Mouse (Mus musculus) testis, adult 2 months (tissue): ENCODE measurements around the gene Filip1l. TPM values are rescaled to one million over a fixed set of nuclear protein-coding genes. Genes with fewer than 3 reads are reported as not detected.

ENCODE experiments used
- H3K27ac ChIP-seq: fragments of 200-500 bp; 2 replicates; pipeline ENCODE4 v1.5.1; 2012; ENCODE audit warnings: low read depth, low read length; ENCODE audit not compliant: control insufficient read depth, insufficient read depth
- H3K27me3 ChIP-seq: fragments of 200-500 bp; 2 replicates; pipeline ENCODE4 v1.6.1; 2012; ENCODE audit warnings: mild to moderate bottlenecking, low read length, moderate library complexity; ENCODE audit not compliant: control insufficient read depth, insufficient read depth
- H3K36me3 ChIP-seq: fragments of 200-500 bp; 2 replicates; pipeline ENCODE4 v1.6.1; 2012; ENCODE audit warnings: mild to moderate bottlenecking, low read length; ENCODE audit not compliant: control insufficient read depth, insufficient read depth
- H3K4me1 ChIP-seq: fragments of 200-500 bp; 2 replicates; pipeline ENCODE4 v1.6.1; 2012; ENCODE audit warnings: low read length; ENCODE audit not compliant: control insufficient read depth, insufficient read depth
- H3K4me3 ChIP-seq: fragments of 200-500 bp; 2 replicates; pipeline ENCODE4 v1.5.1; 2012; ENCODE audit warnings: low read depth, mild to moderate bottlenecking, low read length, moderate library complexity, mixed read lengths; ENCODE audit not compliant: control insufficient read depth
- CTCF ChIP-seq: fragments of 200-500 bp; IDR thresholded peaks from 2 replicates; pipeline ENCODE4 v1.5.1; 2012; ENCODE audit warnings: low read depth, mild to moderate bottlenecking, inconsistent platforms, low read length, moderate library complexity; ENCODE audit not compliant: control insufficient read depth, insufficient read depth, insufficient replicate concordance
- POLR2A ChIP-seq: fragments of 200-500 bp; IDR thresholded peaks from 2 replicates; pipeline ENCODE4 v1.6.1; 2012; ENCODE audit warnings: low read depth, mild to moderate bottlenecking, inconsistent platforms, low read length, moderate library complexity; ENCODE audit not compliant: control insufficient read depth
- polyA plus RNA-seq: library from polyadenylated mRNA; depleted of rRNA; stranded (reverse); fragments of >200 nt; gene quantifications from 2 replicates; pipeline ENCODE4 v1.2.3, GENCODE M21; 2012

The Filip1l gene
- polyA plus RNA-seq, 1 experiment, result 1.2 TPM

DNA sequence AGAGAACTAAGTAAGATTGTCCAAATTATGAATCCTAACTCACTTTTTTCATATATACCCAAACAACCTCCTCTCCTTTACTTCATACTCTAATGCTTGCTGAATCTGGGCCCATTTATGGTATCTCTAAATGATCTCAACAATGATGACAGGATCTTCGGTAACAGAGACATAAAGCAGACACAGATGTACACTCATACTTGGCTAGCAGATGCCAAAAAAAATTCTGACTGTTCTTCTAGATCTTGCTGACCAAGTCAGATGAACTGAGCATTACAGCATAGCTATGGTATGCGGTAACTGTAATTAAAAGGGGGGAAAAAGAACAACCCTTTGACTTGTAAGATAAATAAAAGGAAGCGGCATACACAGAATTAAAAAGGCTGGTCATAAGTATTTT lies 210.6 kb downstream of the Filip1l start:
- no peaks in the 10 kb centered on the region for H3K36me3 ChIP-seq
- no peaks in the 10 kb centered on the region for H3K27me3 ChIP-seq
- no peak overlapping the region for H3K27ac ChIP-seq
- no peak for TF ChIP-seq POLR2A
- no peak for TF ChIP-seq CTCF
- no peaks in the 10 kb centered on the region for H3K4me1 ChIP-seq
- H3K4me3 ChIP-seq, result no peak overlapping the region

DNA sequence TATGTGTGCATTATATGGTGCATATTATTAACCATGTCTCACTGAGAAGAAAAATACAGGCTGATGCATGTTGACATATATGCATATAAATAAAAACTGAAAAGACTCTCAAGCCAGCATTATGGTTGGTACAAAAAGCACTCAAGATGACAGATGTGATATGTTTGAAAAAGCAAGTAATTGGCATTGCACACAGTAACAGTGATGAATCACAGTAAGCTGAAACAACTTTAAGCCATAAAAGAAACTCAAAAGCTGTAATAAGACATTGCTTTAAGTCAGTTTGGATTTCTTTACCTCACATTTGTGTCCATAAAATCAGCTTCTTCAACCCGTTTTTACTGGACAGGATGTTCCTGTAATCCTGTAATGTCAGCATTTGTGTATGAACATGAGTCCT lies 211.9 kb downstream of the Filip1l start:
- no peak overlapping the region for H3K27ac ChIP-seq
- H3K36me3 ChIP-seq, result no peaks in the 10 kb centered on the region
- TF ChIP-seq CTCF, result no peak
- TF ChIP-seq POLR2A, result no peak
- H3K4me3 ChIP-seq, result no peak overlapping the region
- H3K27me3 ChIP-seq, result no peaks in the 10 kb centered on the region
- no peaks in the 10 kb centered on the region for H3K4me1 ChIP-seq

DNA sequence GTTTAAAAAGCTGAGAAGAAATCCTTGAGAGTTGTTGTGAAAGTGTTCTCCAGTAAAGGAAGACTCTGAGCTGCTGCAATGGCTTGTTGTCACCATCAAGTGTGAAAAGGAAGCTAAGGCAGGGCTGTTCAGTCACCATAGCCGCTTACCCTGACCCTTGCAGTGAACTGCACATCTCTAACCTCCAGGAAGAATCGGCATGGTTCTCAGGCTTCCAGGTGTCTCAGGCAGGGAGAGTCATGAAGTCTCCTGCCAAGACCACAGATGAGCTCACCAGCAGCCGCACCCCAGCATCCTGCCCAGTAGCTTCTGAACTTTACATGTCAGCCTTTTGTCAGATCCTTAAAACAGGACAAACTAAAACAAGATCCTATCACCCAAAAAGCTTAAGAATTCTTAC lies 213.3 kb downstream of the Filip1l start:
- Histone ChIP-seq H3K27me3 (no peaks in the 10 kb centered on the region), H3K4me1 (no peaks in the 10 kb centered on the region), H3K4me3 (no peak overlapping the region), H3K27ac (no peak overlapping the region), H3K36me3 (no peaks in the 10 kb centered on the region)
- TF ChIP-seq POLR2A, result no peak
- no peak for TF ChIP-seq CTCF

DNA sequence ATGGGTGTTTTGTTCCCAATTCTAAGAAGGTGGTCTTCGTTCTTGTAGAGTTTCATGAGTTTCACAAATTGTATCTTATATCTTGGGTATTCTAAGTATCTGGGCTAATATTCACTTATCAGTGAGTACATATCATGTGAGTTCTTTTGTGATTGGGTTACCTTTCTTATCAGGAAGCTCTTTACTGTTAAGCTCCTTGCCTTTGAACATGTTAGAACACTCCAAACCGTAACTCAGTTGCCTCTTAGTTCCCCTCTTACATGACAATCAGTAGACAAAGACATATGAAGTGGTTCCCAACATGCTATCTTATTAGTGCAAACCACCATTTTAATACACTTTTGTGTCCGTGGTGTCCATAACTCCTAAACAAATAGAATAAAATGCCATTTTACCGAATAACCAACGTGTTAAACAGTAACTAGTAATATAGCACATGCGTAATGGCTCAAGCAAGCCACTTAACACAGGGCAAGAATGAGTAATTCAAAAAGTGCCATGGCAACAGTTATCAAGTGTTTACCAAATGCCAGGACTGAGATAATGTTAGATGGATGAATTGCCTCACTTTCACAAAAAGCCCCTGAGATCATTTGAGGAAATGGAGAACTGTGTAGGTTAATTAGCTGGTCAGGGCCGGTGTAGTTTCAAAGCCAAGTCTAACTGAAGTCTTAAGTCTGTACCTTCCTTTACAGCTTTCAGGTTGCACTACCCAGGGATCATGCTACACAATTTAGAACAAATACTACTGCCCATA lies 215.9 kb downstream of the Filip1l start:
- no peak for TF ChIP-seq POLR2A
- no peak overlapping the region for H3K27ac ChIP-seq

DNA sequence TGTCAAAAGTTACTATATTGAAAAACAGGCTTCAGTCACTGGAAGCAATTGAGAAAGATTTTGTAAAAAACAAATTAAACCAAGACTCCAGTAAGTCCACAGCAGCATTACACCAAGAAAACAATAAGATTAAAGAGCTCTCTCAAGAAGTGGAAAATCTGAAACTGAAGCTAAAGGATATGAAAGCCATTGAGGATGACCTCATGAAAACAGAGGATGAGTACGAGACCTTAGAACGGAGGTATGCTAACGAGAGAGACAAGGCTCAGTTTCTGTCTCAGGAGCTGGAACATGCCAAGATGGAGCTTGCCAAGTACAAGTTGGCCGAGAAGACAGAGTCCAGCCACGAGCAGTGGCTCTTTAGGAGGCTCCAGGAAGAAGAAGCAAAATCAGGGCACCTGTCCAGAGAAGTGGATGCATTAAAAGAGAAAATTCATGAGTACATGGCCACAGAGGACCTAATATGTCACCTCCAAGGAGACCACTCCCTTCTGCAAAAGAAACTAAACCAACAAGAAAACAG lies 218.0 kb downstream of the Filip1l start:
- Histone ChIP-seq H3K4me3 (no peak overlapping the region), H3K36me3 (no peaks in the 10 kb centered on the region), H3K4me1 (peaks cover 5% of the 10 kb centered on the region; the same call in 1 of the 2 replicates), H3K27me3 (no peaks in the 10 kb centered on the region), H3K27ac (no peak overlapping the region)
- TF ChIP-seq CTCF, result no peak
- no peak for TF ChIP-seq POLR2A

More for the DNA sequence above, 215.9 kb downstream of the Filip1l start:
- no peaks in the 10 kb centered on the region for H3K36me3 ChIP-seq
- no peaks in the 10 kb centered on the region for H3K27me3 ChIP-seq
- H3K4me3 ChIP-seq, result no peak overlapping the region
- peaks cover 5% of the 10 kb centered on the region; the same call in 1 of the 2 replicates for H3K4me1 ChIP-seq

DNA sequence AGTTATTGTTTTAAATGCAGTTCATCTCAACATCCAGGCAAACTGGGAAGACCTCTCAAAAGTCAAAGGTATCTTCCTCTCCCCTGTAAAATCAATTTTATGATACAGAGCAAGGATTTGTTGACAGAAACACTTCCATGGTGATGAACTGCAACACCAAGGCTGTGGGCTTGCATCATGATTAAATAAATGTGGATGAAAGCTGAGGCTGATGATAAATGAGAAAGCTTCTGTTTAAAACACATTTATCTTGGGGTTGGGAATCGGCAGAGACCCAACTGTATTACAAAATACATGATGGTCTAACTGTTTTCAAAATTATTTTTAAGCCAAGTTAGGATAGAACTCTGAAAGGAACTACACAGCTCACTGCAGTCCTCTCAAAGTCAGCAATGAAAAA lies 220.9 kb downstream of the Filip1l start:
- TF ChIP-seq POLR2A (no peak), CTCF (no peak)
- H3K27ac ChIP-seq, result no peak overlapping the region
- no peak overlapping the region for H3K4me3 ChIP-seq
- peaks cover 5% of the 10 kb centered on the region; the same call in 1 of the 2 replicates for H3K4me1 ChIP-seq
- no peaks in the 10 kb centered on the region for H3K36me3 ChIP-seq
- H3K27me3 ChIP-seq, result no peaks in the 10 kb centered on the region

DNA sequence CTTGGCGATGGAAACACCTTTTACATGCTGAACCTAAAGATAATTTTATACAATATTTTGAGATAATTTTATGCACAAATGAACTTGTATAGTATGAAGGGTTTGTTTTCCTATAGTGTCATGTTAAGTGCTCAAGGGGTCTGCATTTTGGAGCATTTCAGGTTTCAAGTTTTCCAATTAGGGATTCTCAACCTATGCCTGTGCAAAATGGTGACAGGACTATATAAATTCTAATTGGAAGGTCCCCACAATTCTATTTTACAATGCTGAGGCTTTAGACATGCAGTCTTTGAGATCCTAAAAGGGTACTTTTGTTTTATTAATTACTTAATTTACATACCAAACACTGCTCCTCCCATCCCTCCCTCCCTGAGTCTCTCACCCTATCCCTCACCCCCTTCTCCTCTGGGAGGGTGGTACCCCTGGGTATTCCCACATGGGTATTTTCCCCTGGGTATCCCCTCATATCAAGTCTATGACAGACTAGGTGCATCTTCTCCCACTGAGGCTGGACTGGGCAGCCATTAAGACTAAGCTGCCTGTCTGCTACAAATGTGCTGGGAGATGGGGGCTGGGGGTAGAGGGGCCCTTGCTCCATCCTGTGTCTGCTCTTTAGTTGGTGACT lies 223.0 kb downstream of the Filip1l start:
- no peaks in the 10 kb centered on the region for H3K27me3 ChIP-seq
- TF ChIP-seq POLR2A, result no peak
- no peaks in the 10 kb centered on the region for H3K36me3 ChIP-seq
- no peak overlapping the region for H3K27ac ChIP-seq
- peaks cover 5% of the 10 kb centered on the region; the same call in 1 of the 2 replicates for H3K4me1 ChIP-seq
- no peak overlapping the region for H3K4me3 ChIP-seq
